Mouse (Mus musculus): ENCODE data around the gene Xylb. TPM values are rescaled to one million over a fixed set of nuclear protein-coding genes. Genes with fewer than 3 reads are reported as not detected.

The Xylb gene
- polyA plus RNA-seq, 1 experiment from 2014 or later: 2.7 TPM

- no peak for ATAC-seq
Observed at GRCm38 (mm10) chr9:119419852-119420438, 62.8 kb downstream of the Xylb start.

DNA sequence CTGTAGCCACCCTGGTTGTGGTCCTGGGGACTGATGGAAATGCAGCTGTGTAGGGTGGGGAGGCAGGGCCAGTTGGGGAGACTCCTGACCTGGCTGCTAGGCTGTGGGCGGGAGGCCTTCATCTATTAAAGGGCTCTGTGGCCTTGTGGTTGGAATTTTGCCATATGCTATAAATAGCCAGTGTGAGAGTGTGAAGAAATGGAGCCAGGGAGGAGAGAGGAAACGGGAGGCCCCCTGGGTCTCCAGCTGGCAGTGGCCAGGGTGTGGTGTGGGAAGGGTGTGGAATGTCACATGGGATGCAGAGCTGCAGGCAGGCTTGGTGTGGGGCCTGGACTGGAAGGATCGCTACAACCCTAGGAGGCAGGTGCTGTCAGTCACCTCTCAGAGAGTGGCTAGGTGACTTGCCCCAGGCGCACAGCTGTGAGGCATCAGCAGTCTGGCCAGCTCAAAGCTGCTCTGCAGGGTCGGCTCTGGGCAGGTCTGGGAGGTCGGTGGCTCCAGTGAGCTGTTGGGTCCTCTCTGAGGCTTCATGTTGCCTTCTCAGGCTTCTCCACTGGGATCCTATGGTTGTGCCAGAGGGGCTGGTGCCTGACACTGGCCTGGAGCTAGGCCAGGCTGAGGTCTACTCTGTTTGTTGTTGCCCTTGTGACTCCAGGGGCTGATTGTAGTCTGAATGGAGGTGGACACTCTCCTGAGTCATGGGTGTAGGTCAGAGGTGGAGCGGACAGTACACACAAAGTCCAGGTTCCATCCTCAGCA, 68.2 kb downstream of the Xylb start:
- Histone ChIP-seq H3K9ac (ENCODE audit: low read depth, low read length) (no peak overlapping the region), H3K4me3 (ENCODE audit: low read depth, low read length) (no peak overlapping the region), H3K27ac (ENCODE audit: low read length) (no peak overlapping the region), H3K9me3 (replicated peaks; ENCODE audit: control insufficient read depth, low read length, poor library complexity, severe bottlenecking) (no peaks in the 10 kb centered on the region), H3K4me1 (ENCODE audit: control insufficient read depth, insufficient read depth, low read length) (peaks cover 23% of the 10 kb centered on the region), H3K4me2 (ENCODE audit: low read length) (no peak overlapping the region), H3K36me3 (ENCODE audit: control insufficient read depth, insufficient read depth, low read length) (no peaks in the 10 kb centered on the region; the same call in 1 of the 2 replicates), H3K27me3 (ENCODE audit: control insufficient read depth, insufficient read depth, low read depth, low read length) (no peaks in the 10 kb centered on the region)
- WGBS: 63% methylated on average over 7 of the region's 7 CpGs
- ATAC-seq: 0 out of 2 replicates have a peak, but pooled peaks have one; percentile 9

More at GRCm38 (mm10) chr9:119419852-119420438, 62.8 kb downstream of the Xylb start:
- no peak overlapping the region for H3K27ac ChIP-seq (ENCODE audit: low read length)
- no peaks in the 10 kb centered on the region for H3K36me3 ChIP-seq (ENCODE audit: control insufficient read depth, insufficient read depth, low read length)
- no peaks in the 10 kb centered on the region for H3K9me3 ChIP-seq (replicated peaks; ENCODE audit: control insufficient read depth, low read length, poor library complexity, severe bottlenecking)
- WGBS: 76% methylated on average over 12 of the region's 12 CpGs
- no peak overlapping the region for H3K4me3 ChIP-seq (ENCODE audit: low read depth, low read length)
- no peak overlapping the region for H3K4me2 ChIP-seq (ENCODE audit: low read length)
- no peaks in the 10 kb centered on the region for H3K27me3 ChIP-seq (ENCODE audit: control insufficient read depth, insufficient read depth, low read depth, low read length)
- no peak overlapping the region for H3K9ac ChIP-seq (ENCODE audit: low read depth, low read length)
- H3K4me1 ChIP-seq (ENCODE audit: control insufficient read depth, insufficient read depth, low read length): peaks cover 25% of the 10 kb centered on the region

- no peaks in the 10 kb centered on the region for H3K9me3 ChIP-seq (replicated peaks; ENCODE audit: control insufficient read depth, low read length, poor library complexity, severe bottlenecking)
- H3K9ac ChIP-seq (ENCODE audit: low read depth, low read length): no peak overlapping the region
- no peak overlapping the region for H3K27ac ChIP-seq (ENCODE audit: low read length)
- ATAC-seq: no peak
- peaks cover 19% of the 10 kb centered on the region for H3K4me1 ChIP-seq (ENCODE audit: control insufficient read depth, insufficient read depth, low read length)
- H3K27me3 ChIP-seq (ENCODE audit: control insufficient read depth, insufficient read depth, low read depth, low read length): no peaks in the 10 kb centered on the region
- H3K4me3 ChIP-seq (ENCODE audit: low read depth, low read length): no peak overlapping the region
- WGBS: 91% methylated on average over 13 of the region's 13 CpGs
- no peak overlapping the region for H3K4me2 ChIP-seq (ENCODE audit: low read length)
- no peaks in the 10 kb centered on the region; the same call in 1 of the 2 replicates for H3K36me3 ChIP-seq (ENCODE audit: control insufficient read depth, insufficient read depth, low read length)
Observed at GRCm38 (mm10) chr9:119425976-119426415, 68.8 kb downstream of the Xylb start.

DNA sequence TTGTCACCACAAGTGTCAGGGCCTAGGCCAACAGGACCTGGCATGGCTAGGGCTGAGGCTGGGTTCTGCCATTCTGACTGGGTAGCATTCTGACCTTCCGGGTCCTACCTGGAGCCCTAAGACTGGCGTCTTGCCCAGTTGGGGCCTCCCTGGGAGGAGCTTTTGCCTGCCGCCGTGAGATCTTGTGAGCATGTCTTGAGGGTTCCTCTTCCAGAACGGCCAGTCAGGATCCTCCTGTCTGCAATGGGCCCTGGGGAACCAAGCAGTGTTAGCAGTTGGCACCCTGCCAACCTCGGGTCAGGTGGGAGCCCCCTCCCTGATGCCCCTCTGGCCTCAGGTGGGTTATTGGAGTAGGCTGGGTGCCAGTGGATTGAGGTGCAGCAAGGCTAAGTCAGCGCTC, 69.3 kb downstream of the Xylb start:
- ATAC-seq: no peak
- no peak overlapping the region for H3K9ac ChIP-seq (ENCODE audit: low read depth, low read length)
- no peaks in the 10 kb centered on the region for H3K27me3 ChIP-seq (ENCODE audit: control insufficient read depth, insufficient read depth, low read depth, low read length)
- no peak overlapping the region for H3K27ac ChIP-seq (ENCODE audit: low read length)
- no peaks in the 10 kb centered on the region for H3K9me3 ChIP-seq (replicated peaks; ENCODE audit: control insufficient read depth, low read length, poor library complexity, severe bottlenecking)
- no peak overlapping the region for H3K4me2 ChIP-seq (ENCODE audit: low read length)
- H3K4me3 ChIP-seq (ENCODE audit: low read depth, low read length): no peak overlapping the region
- WGBS: 79% methylated on average over 7 of the region's 7 CpGs
- H3K4me1 ChIP-seq (ENCODE audit: control insufficient read depth, insufficient read depth, low read length): peaks cover 19% of the 10 kb centered on the region
- no peaks in the 10 kb centered on the region; the same call in 1 of the 2 replicates for H3K36me3 ChIP-seq (ENCODE audit: control insufficient read depth, insufficient read depth, low read length)

DNA sequence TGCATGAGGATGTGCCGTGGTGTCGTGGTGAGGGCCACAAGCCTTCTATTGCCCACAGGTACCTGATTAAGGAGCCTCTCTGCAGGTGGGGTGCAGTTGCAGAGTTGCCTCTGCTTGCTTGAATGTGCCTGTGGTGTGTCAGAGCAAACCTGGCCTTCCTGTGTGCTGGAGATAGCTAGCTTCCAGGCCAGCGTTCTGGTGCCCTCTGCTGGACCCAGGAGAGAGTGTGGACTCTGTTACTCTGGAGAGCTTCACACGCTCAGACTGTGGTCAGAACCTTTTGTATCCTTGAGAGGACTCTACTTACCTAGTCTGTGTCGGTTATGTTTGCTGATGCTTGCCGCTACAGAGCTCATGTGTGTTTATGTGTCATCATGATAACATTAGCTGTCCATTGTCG, 73.1 kb downstream of the Xylb start:
- Histone ChIP-seq H3K4me2 (ENCODE audit: low read length) (no peak overlapping the region), H3K27ac (ENCODE audit: low read length) (no peak overlapping the region), H3K36me3 (ENCODE audit: control insufficient read depth, insufficient read depth, low read length) (peaks cover 27% of the 10 kb centered on the region), H3K4me1 (ENCODE audit: control insufficient read depth, insufficient read depth, low read length) (peaks cover 4% of the 10 kb centered on the region), H3K9me3 (replicated peaks; ENCODE audit: control insufficient read depth, low read length, poor library complexity, severe bottlenecking) (no peaks in the 10 kb centered on the region), H3K27me3 (ENCODE audit: control insufficient read depth, insufficient read depth, low read depth, low read length) (no peaks in the 10 kb centered on the region), H3K4me3 (ENCODE audit: low read depth, low read length) (no peak overlapping the region), H3K9ac (ENCODE audit: low read depth, low read length) (no peak overlapping the region)
- 48% methylated on average over 7 of the region's 7 CpGs for WGBS
- peak; percentile 72 for ATAC-seq

DNA sequence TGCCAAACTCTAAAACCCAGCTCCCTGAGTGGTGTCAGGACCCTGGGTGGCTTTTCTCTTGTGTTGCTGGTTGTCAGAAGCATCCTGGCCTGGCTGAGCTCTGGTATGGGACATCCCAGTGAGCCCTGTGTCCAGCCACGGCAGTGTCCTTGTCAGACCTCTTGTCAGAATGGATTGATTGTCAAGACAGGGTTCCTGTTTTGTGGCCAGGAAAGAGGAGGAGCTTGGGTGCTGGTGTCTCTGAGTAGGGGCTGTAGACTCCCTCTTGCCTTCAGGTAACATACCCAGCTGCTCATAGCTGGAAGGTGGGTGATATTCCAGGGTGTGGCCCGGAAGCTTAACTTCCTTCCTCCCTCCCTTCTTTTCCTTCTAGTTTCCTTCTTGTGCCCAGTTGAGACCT, 78.7 kb downstream of the Xylb start:
- WGBS: 84% methylated on average over 2 of the region's 2 CpGs
- no peak for ATAC-seq
- H3K36me3 ChIP-seq (ENCODE audit: control insufficient read depth, insufficient read depth, low read length): peaks cover 36% of the 10 kb centered on the region

DNA sequence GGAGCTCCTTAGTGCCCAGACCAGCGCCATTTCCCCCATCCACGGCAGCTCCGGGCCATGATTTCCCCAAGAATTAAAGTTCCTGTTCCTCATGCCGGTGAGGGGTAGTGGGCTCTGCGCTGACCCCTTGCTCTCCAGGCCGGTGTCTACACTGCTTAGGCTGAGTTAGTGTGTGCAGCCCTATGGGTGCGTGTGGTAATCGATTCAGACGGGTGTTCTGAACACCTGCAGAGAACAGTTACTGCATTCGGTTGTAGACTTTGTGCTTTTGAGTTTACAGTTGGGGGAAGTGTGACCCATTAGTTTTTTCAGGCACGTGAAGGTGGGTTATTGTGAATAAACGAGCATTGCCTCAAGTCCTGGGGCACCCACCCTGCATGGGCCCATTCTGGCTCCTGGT, 80.9 kb downstream of the Xylb start:
- 94% methylated on average over 12 of the region's 12 CpGs for WGBS
- no peak overlapping the region for H3K4me2 ChIP-seq (ENCODE audit: low read length)
- no peak for ATAC-seq
- no peak overlapping the region for H3K27ac ChIP-seq (ENCODE audit: low read length)
- no peaks in the 10 kb centered on the region for H3K9me3 ChIP-seq (replicated peaks; ENCODE audit: control insufficient read depth, low read length, poor library complexity, severe bottlenecking)
- H3K36me3 ChIP-seq (ENCODE audit: control insufficient read depth, insufficient read depth, low read length): peaks cover 25% of the 10 kb centered on the region
- no peak overlapping the region for H3K9ac ChIP-seq (ENCODE audit: low read depth, low read length)
- no peak overlapping the region for H3K4me3 ChIP-seq (ENCODE audit: low read depth, low read length)
- H3K4me1 ChIP-seq (ENCODE audit: control insufficient read depth, insufficient read depth, low read length): no peaks in the 10 kb centered on the region
- no peaks in the 10 kb centered on the region for H3K27me3 ChIP-seq (ENCODE audit: control insufficient read depth, insufficient read depth, low read depth, low read length)

More for the DNA sequence above, 78.7 kb downstream of the Xylb start:
- H3K4me1 ChIP-seq (ENCODE audit: control insufficient read depth, insufficient read depth, low read length): no peaks in the 10 kb centered on the region
- H3K4me2 ChIP-seq (ENCODE audit: low read length): no peak overlapping the region
- no peak overlapping the region for H3K4me3 ChIP-seq (ENCODE audit: low read depth, low read length)
- no peaks in the 10 kb centered on the region for H3K27me3 ChIP-seq (ENCODE audit: control insufficient read depth, insufficient read depth, low read depth, low read length)
- no peak overlapping the region for H3K9ac ChIP-seq (ENCODE audit: low read depth, low read length)
- no peak overlapping the region for H3K27ac ChIP-seq (ENCODE audit: low read length)
- no peaks in the 10 kb centered on the region for H3K9me3 ChIP-seq (replicated peaks; ENCODE audit: control insufficient read depth, low read length, poor library complexity, severe bottlenecking)

DNA sequence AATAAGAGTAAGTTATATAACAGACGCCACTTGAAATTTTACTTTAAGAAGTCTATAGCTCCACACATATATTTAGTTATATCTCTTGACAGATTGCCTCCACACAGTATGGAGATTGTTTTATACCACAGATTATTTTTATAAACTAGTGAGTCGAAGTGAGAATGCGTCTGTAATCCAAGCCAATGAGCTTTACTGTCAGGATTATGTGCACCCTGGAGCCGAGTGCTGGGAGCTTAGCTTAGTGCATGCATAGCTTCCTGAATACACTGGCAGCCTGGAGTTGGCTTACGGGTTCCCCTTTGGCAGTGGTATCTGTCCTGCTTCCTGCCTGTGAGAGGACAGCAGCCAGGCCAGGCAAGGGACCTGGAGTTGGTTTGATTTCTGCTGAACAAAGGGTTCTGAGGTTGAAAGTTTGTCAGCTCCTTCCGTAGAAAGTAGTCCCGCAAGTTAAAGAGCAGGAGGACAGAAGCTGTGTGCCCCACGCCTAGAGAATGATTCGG, 81.4 kb downstream of the Xylb start:
- no peak overlapping the region for H3K4me2 ChIP-seq (ENCODE audit: low read length)
- H3K27ac ChIP-seq (ENCODE audit: low read length): no peak overlapping the region
- 91% methylated on average over 9 of the region's 9 CpGs for WGBS
- H3K4me3 ChIP-seq (ENCODE audit: low read depth, low read length): no peak overlapping the region
- H3K9me3 ChIP-seq (replicated peaks; ENCODE audit: control insufficient read depth, low read length, poor library complexity, severe bottlenecking): no peaks in the 10 kb centered on the region
- ATAC-seq: no peak
- H3K27me3 ChIP-seq (ENCODE audit: control insufficient read depth, insufficient read depth, low read depth, low read length): no peaks in the 10 kb centered on the region
- peaks cover 22% of the 10 kb centered on the region for H3K36me3 ChIP-seq (ENCODE audit: control insufficient read depth, insufficient read depth, low read length)
- H3K9ac ChIP-seq (ENCODE audit: low read depth, low read length): no peak overlapping the region
- H3K4me1 ChIP-seq (ENCODE audit: control insufficient read depth, insufficient read depth, low read length): no peaks in the 10 kb centered on the region
